Mouse (Mus musculus) lung, adult 2 months (tissue): ENCODE measurements around the gene Wdr95. TPM values are rescaled to one million over a fixed set of nuclear protein-coding genes. Genes with fewer than 3 reads are reported as not detected.
"Not testable (repeated sequence)": the region's sequence is repeated elsewhere in the genome, so short reads cannot be mapped to it uniquely, and the experiment has no call there.

Source experiments
- DNase-seq: peaks from one replicate; pipeline ENCODE4 v3.0.0; 2022
- H3K4me1 ChIP-seq: fragments of 200-500 bp; 2 replicates; pipeline ENCODE4 v1.6.1; 2011; ENCODE audit warnings: low read length; ENCODE audit not compliant: control insufficient read depth, insufficient read depth
- H3K4me3 ChIP-seq: fragments of 200-500 bp; replicated peaks from 2 replicates; pipeline ENCODE3; 2011; ENCODE audit warnings: low read depth, mild to moderate bottlenecking, control low read depth, low read length; ENCODE audit errors: extremely low read depth
- CTCF ChIP-seq: fragments of 200-500 bp; IDR thresholded peaks from 2 replicates; pipeline ENCODE4 v1.5.1; 2011; ENCODE audit warnings: mild to moderate bottlenecking, low read length, control low read depth; ENCODE audit not compliant: insufficient read depth
- POLR2A ChIP-seq: fragments of 200-500 bp; IDR thresholded peaks from 2 replicates; pipeline ENCODE4 v1.6.1; 2011; ENCODE audit warnings: low read depth, mild to moderate bottlenecking, control low read depth, low read length, borderline replicate concordance; ENCODE audit errors: extremely low read depth
- WGBS: fragments of 180-500 bp; shearing (Covaris S2); methylation state at CpG from one replicate; pipeline ENCODE4 v1.1.7; 2018; 5-methylcytosine and 5-hydroxymethylcytosine counted together
- polyA plus RNA-seq: library from polyadenylated mRNA; depleted of rRNA; stranded (reverse); fragments of >200 nt; gene quantifications from 2 replicates; pipeline ENCODE4 v1.2.3, GENCODE M21; 2012

The Wdr95 gene
- polyA plus RNA-seq, 1 experiment = 1.9 TPM

DNA sequence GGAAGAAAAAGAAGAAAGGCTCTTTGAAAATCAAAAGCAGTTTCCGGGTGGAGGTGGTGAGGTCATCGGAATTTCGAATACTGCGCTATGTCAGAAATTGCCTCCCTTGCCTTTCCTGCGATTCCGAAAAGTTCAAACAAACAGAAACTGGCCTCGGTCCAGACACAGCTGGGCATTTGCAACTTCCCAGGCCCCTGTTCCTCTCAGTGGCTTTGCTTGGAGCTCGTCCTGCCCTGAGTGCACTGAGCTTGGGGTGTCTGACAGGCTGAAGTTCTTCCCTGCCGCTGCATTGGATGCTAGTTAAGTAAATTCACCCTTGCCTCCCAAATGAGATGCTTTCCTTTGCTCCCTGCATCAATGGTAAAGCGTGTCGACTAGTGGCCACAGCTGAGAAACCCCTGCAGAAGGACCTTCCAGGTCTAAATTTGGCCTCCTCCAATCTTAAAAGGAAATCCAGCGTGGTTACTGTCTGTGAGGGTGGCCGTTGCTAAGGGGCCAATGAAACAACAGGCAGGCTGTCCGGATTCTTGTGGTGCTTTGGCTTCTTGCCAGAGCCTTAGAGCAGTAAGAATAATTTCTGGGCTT, 14.3 kb upstream of the Wdr95 start:
- TF ChIP-seq POLR2A (no peak), CTCF (no peak)
- H3K4me1 ChIP-seq = peaks cover 4% of the 10 kb centered on the region
- 6% methylated on average over 14 of the region's 14 CpGs for WGBS
- peak; percentile 15 for DNase-seq
- H3K4me3 ChIP-seq = no peak overlapping the region

DNA sequence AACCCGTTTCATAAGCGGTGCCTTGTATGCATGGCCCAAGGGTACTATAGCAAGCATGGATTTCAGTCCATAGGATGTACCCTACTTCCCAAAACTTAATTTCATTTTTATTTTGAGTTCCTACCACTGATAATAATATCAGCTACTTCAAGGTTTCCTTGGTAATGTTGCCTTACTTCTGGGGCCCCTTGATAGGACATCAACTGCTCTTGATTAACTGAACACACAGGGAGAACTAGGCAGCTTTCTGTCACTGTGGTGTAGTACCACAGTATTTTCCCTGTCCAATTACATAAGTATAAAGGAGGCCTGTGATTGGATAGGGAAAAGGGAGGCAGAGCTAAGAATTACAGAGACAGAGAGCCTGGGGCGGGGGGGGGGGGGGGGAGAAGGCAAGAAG, 13.6 kb upstream of the Wdr95 start:
- H3K4me1 ChIP-seq = peaks cover 4% of the 10 kb centered on the region
- 55% methylated on average over 3 of the region's 3 CpGs for WGBS
- no peak for TF ChIP-seq CTCF
- no peak for TF ChIP-seq POLR2A
- no peak overlapping the region for H3K4me3 ChIP-seq
- DNase-seq = no peak

DNA sequence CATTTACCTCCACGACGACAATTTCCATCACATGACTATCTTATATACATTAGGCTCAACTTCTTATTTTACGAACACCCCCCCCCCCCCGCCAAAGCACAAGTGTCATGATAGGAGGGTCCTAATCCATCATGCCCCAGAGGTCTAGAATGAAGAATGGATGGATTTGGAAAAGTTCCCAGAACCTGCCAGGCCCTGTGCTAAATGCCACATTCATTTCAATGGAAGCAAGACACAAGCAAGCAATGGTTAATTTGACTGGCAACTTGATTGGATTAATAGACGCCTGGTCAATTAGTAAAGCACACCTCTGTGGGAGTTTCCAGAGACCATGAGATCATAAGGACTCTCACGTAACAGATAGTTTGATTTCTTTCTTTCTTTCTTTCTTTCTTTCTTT, 11.4 kb upstream of the Wdr95 start:
- Histone ChIP-seq H3K4me3 (no peak overlapping the region), H3K4me1 (peaks cover 4% of the 10 kb centered on the region)
- WGBS = 62% methylated on average over 6 of the region's 6 CpGs

DNA sequence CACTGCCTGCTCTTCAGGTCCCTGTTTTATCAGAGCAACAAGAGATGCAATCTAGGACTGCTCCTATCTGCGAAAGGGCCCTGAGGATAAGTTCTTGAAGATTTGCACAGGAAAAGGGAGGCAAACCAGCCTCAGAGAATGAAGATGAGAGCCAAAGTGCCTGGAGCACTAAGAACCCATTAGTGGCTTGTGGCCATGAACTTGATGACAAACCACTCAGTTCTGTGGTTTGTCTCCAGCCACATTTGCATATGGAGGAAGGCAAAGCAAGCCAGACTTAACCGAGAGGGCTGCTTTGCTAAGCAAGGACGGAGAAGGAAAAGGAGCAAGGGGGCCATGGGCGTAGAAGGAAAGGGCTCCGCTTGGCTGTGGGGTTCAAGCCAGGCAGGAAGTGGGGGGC, 7.7 kb upstream of the Wdr95 start:
- Histone ChIP-seq H3K4me3 (no peak overlapping the region), H3K4me1 (peaks cover 2% of the 10 kb centered on the region)
- TF ChIP-seq CTCF (no peak), POLR2A (no peak)
- WGBS = 90% methylated on average over 5 of the region's 5 CpGs
- no peak for DNase-seq

More for the DNA sequence above, 11.4 kb upstream of the Wdr95 start:
- no peak for TF ChIP-seq POLR2A
- DNase-seq = no peak

DNA sequence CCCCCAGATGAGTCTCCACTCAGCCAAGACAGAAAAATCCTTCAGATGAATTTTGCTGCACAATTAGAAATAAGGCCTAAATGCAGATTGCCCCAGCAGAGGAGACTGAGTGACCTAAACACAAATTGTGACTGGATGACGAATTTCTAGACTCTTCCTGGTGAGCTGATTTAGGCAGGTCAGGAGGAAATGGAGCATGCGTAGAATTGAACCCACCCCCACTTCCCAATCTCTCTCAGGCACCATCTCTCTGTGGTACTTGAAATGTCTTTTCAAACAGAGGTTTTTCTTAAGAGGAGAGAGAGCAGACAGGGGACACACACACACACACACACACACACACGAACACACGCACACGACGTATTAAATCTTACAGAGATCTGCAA, 4.6 kb upstream of the Wdr95 start:
- H3K4me1 ChIP-seq = peaks cover 2% of the 10 kb centered on the region
- TF ChIP-seq CTCF = no peak
- no peak for TF ChIP-seq POLR2A
- no peak overlapping the region for H3K4me3 ChIP-seq
- no peak for DNase-seq
- 39% methylated on average over 6 of the region's 6 CpGs for WGBS

DNA sequence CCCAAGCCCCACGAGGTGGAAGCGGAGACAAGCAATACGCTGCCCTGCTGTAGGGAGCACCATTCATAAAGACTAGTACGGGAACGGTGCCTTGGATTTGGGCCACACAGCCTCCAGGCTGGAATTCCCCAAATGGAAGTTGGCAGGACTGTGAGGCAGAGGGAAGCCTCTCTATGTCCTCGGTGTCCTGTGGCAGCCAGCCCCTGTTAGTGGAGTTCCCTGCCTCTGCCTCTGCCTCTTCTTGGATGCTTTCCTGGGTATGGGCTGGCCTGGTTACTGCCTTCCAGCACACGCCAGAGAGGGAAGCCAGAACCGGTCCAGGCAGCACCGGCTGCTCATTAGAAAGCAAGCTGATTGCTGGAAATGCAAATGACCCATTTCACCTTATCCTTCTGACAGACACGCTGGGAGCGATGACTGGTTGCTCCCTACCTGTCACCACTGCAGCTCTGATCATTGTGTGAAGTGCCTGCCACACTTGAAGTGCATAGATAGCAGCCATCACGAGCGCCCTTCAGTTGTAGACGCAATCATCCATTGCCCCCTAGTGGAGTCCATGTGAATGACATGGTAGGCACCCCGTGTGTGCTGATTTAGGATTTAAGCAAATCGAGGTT, 4.1 kb upstream of the Wdr95 start:
- TF ChIP-seq POLR2A (no peak), CTCF (peak; percentile 92)
- Histone ChIP-seq H3K4me3 (no peak overlapping the region), H3K4me1 (peaks cover 2% of the 10 kb centered on the region)
- peak; percentile 68 for DNase-seq
- WGBS = 10% methylated on average over 16 of the region's 16 CpGs

DNA sequence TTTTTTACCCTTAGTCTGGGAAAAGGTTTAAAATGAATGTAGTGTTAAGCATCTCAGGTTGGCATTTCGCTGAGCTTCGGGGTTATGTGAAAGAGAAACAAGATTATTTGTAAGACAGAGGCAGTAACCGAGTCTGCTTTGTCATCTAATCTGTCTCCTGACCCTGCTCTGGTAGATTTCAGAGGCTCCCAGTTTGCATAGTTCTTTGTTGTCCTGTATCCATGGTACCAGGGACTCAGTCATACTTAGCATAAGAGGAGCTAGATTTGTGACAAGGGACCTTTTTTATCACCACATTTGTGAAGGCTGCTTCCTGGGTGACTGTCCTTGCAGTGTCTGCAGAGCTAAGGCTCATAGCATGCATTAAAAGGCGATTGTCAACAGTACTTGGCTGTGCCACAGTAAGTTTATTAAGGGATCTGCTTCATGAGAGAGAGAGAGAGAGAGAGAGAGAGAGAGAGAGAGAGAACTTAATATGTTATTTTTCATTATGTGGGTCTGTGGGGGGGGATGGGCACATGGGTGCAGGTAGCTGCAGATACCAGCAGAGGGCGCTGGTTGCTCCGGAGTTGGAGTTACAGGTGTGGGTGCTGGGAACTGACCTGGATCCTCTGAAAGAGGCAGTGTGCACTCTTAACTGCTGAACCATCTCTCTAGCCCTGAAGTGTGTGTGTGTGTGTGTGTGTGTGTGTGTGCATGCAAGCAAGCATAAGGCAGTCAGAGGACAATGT, 3.3 kb upstream of the Wdr95 start:
- no peak for DNase-seq
- 42% methylated on average over 6 of the region's 6 CpGs for WGBS
- Histone ChIP-seq H3K4me3 (no peak overlapping the region), H3K4me1 (peaks cover 2% of the 10 kb centered on the region)
- TF ChIP-seq CTCF = peak; percentile 19; the same call in 1 of the 2 replicates
- no peak for TF ChIP-seq POLR2A

DNA sequence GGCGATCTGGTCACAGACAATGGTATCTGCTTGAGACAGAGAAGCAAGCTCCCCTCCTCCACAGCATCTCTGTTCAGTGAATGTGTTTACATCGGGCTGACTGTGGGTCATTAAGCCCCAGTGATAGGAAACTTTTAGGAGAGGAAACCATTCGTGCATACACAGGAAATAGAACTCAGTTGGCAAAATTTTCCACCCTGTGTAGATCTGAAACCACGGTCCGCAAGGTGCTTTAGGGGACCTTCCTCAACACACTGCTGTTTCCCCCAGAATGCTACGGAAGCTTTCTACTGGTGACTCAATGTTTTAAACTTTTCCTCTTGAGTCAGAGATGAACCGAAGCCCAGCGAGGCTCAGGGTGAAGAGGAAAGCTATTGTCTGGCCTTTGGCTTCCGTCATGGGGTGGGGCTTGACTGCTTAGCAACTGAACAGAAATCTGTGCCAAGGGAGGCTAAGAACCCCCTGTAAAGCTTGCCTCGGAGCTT, 2.0 kb upstream of the Wdr95 start:
- peak overlapping the region; percentile 38 for H3K4me3 ChIP-seq
- peaks cover 2% of the 10 kb centered on the region for H3K4me1 ChIP-seq
- TF ChIP-seq POLR2A (no peak), CTCF (no peak)
- DNase-seq = peak; percentile 5
- 14% methylated on average over 10 of the region's 10 CpGs for WGBS

DNA sequence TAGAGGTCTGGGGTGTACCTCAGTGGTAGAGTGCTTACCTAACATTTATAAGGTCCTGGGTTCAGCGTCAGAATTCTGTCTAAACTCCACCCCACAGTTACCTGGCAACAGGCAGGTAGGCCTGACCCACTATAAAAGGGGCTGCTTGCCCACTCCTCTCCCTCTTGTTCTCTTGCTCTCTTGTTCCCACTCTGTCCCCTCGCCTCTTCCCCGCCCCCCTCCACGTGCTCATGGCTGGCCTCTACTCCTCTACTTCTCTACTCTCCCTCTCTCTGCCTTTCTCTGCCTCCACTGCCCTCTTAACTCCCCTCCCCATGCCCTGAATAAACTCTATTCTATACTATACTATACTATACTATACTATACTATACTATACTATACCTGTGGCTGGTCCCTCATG, 1.2 kb upstream of the Wdr95 start:
- H3K4me1 ChIP-seq, DNase-seq, H3K4me3 ChIP-seq: not testable (repeated sequence)
- WGBS = 78% methylated on average over 4 of the region's 4 CpGs

DNA sequence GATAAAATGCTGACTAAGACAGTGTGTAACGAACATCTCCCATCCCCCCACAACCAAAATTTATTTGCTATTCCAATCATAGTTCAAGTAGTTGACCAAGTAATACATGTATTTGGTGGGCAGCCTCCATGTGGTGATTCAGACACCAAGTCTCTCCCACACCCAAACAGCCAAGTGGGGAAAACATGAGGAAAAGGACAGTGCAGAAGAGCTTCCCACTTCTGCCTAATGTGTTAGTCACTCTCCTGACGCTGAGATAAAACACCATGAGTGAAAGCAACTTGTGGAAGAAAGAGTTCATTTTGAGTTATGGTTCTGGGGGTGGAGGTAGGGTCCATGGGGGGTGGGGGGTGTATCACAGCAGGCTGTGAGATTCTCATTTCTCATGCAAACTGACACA, 5.4 kb downstream of the Wdr95 start:
- WGBS = 91% methylated on average over 2 of the region's 2 CpGs
- no peak for DNase-seq
- Histone ChIP-seq H3K4me3 (no peak overlapping the region), H3K4me1 (peaks cover 4% of the 10 kb centered on the region; the same call in 1 of the 2 replicates)
- TF ChIP-seq POLR2A (no peak), CTCF (no peak)
